Mouse (Mus musculus): ENCODE measurements around the gene Mapk8ip1.

The Mapk8ip1 gene

GRCm38 (mm10) chr2:92389645-92390044 lies 11.4 kb downstream of the Mapk8ip1 start:
- DNase-seq = no peak

GRCm38 (mm10) chr2:92388891-92389641 lies 12.0 kb downstream of the Mapk8ip1 start:
- peak; percentile 87 for DNase-seq

- no peak for DNase-seq
These were observed 13.0 kb downstream of the Mapk8ip1 start for GRCm38 (mm10) chr2:92388081-92388517.

- no peak for DNase-seq
These were observed 13.4 kb downstream of the Mapk8ip1 start for GRCm38 (mm10) chr2:92387646-92388045.

GRCm38 (mm10) chr2:92386821-92387570 lies 14.1 kb downstream of the Mapk8ip1 start:
- DNase-seq = no peak

GRCm38 (mm10) chr2:92385113-92386051 lies 15.7 kb downstream of the Mapk8ip1 start:
- DNase-seq = no peak

- DNase-seq = no peak
These were observed 17.0 kb downstream of the Mapk8ip1 start for GRCm38 (mm10) chr2:92384101-92384500.

- no peak for DNase-seq
These were observed 18.3 kb downstream of the Mapk8ip1 start for GRCm38 (mm10) chr2:92382759-92383158.

- no peak for DNase-seq
These were observed 19.0 kb downstream of the Mapk8ip1 start, which contains the start of gene 1700029I15Rik for GRCm38 (mm10) chr2:92381901-92382588. Gene 1700029I15Rik, plus strand, starts transcription at chr2:92382538.

GRCm38 (mm10) chr2:92381161-92381560 lies 19.9 kb downstream of the Mapk8ip1 start:
- no peak for DNase-seq

- DNase-seq = no peak
These were observed 20.5 kb downstream of the Mapk8ip1 start for GRCm38 (mm10) chr2:92380495-92381050.

GRCm38 (mm10) chr2:92379783-92380494 lies 21.1 kb downstream of the Mapk8ip1 start:
- no peak for DNase-seq

GRCm38 (mm10) chr2:92377320-92377719 lies 23.7 kb downstream of the Mapk8ip1 start:
- DNase-seq = no peak

- DNase-seq = no peak
These were observed 24.8 kb downstream of the Mapk8ip1 start for GRCm38 (mm10) chr2:92376300-92376699.

GRCm38 (mm10) chr2:92375788-92376187 lies 25.3 kb downstream of the Mapk8ip1 start:
- no peak for DNase-seq

- peak; percentile 99 for DNase-seq
These were observed 25.9 kb downstream of the Mapk8ip1 start for GRCm38 (mm10) chr2:92375099-92375623.

- peak; percentile 57 for DNase-seq
These were observed 26.5 kb downstream of the Mapk8ip1 start, which contains the start of the genes Pex16 and Large2 for GRCm38 (mm10) chr2:92374514-92374913. Gene Pex16, plus strand, starts transcription at chr2:92374676. Gene Large2, minus strand, starts transcription at chr2:92374869.

GRCm38 (mm10) chr2:92373437-92373813 lies 27.6 kb downstream of the Mapk8ip1 start:
- DNase-seq = no peak

GRCm38 (mm10) chr2:92372767-92373436 lies 28.2 kb downstream of the Mapk8ip1 start:
- peak; percentile 86 for DNase-seq

Data from kidney, adult 11 months (tissue).